Mouse (Mus musculus) induced T-regulatory cell, adult 2 months (primary cell): ENCODE data around the gene Trio.

Experiments
- DNase-seq: peaks from one replicate; pipeline ENCODE4 v3.0.0-alpha.2; 2012; ENCODE audit warnings: low read depth

Gene Trio

GRCm38 (mm10) chr15:27991892-27992593, 33.6 kb downstream of the Trio start:
- no peak for DNase-seq

GRCm38 (mm10) chr15:27991066-27991701, 34.5 kb downstream of the Trio start:
- no peak for DNase-seq

- no peak for DNase-seq
Measured at GRCm38 (mm10) chr15:27987979-27988378, 37.7 kb downstream of the Trio start.

- no peak for DNase-seq
Measured at GRCm38 (mm10) chr15:27984881-27985280, 40.8 kb downstream of the Trio start.

GRCm38 (mm10) chr15:27981764-27982500, 43.7 kb downstream of the Trio start:
- DNase-seq, result no peak

GRCm38 (mm10) chr15:27981258-27981657, 44.4 kb downstream of the Trio start:
- no peak for DNase-seq

GRCm38 (mm10) chr15:27980436-27980835, 45.2 kb downstream of the Trio start:
- no peak for DNase-seq

GRCm38 (mm10) chr15:27976950-27977349, 48.7 kb downstream of the Trio start:
- DNase-seq, result no peak

- DNase-seq, result no peak
Measured at GRCm38 (mm10) chr15:27976366-27976765, 49.3 kb downstream of the Trio start.

GRCm38 (mm10) chr15:27974637-27975036, 51.0 kb downstream of the Trio start:
- no peak for DNase-seq

- no peak for DNase-seq
Measured at GRCm38 (mm10) chr15:27968183-27968582, 57.5 kb downstream of the Trio start.

- no peak for DNase-seq
Measured at GRCm38 (mm10) chr15:27967128-27967876, 58.3 kb downstream of the Trio start.

- no peak for DNase-seq
Measured at GRCm38 (mm10) chr15:27964877-27965276, 60.8 kb downstream of the Trio start.

- DNase-seq, result no peak
Measured at GRCm38 (mm10) chr15:27963506-27963905, 62.1 kb downstream of the Trio start.

- no peak for DNase-seq
Measured at GRCm38 (mm10) chr15:27960642-27961041, 65.0 kb downstream of the Trio start.

- no peak for DNase-seq
Measured at GRCm38 (mm10) chr15:27957867-27958266, 67.8 kb downstream of the Trio start.

- no peak for DNase-seq
Measured at GRCm38 (mm10) chr15:27955614-27956013, 70.0 kb downstream of the Trio start.

- no peak for DNase-seq
Measured at GRCm38 (mm10) chr15:27954356-27954755, 71.3 kb downstream of the Trio start.

- DNase-seq, result no peak
Measured at GRCm38 (mm10) chr15:27953570-27953969, 72.1 kb downstream of the Trio start.

- DNase-seq, result no peak
Measured at GRCm38 (mm10) chr15:27951195-27951594, 74.5 kb downstream of the Trio start.

GRCm38 (mm10) chr15:27949196-27949595, 76.5 kb downstream of the Trio start:
- no peak for DNase-seq

GRCm38 (mm10) chr15:27947880-27948279, 77.8 kb downstream of the Trio start:
- no peak for DNase-seq
